Mouse (Mus musculus): ENCODE results near the gene Styxl1.
A peak's percentile ranks its signal among the peaks of the same experiment; 100 is the strongest.

The Styxl1 gene

DNA sequence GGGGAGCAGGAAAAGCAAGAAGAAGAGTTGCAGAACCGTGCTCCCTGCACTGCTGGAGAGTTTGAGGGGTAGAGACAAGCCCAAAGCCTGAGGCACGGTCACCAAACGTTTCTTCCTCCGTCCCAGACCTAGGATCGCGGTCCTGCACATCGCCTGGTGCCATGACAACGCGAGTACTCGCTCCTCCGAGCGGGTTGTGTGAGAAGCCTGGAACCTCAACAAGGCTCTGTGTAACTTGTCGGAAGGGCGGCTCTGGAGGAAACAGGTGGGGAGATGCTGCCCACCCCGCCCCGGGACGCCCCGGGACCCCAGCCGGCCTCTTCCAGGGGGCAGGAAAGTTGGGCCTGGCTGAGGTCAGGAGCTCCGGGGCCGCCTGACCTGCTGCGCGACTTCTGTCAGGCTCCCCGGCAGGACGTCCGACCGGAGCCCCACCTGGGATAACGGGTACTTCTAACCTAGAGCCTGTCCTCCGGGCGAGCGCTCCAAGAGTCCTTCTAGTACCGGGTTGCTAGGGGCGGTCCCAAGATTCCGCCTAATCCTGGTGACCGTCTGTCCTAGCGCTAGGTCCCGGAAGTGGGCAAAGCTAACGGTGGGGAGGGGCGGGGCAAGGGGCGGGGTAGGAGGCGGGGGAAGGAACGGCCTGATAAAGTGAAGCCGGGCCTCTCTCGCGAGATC is at the start of gene Styxl1:
TSS of gene Styxl1 (minus strand) at position 590 of the 675 bp plus-strand sequence.
- DNase-seq (ENCODE audit: low spot score in 2 of 2): peak; percentile 67 to 77

DNA sequence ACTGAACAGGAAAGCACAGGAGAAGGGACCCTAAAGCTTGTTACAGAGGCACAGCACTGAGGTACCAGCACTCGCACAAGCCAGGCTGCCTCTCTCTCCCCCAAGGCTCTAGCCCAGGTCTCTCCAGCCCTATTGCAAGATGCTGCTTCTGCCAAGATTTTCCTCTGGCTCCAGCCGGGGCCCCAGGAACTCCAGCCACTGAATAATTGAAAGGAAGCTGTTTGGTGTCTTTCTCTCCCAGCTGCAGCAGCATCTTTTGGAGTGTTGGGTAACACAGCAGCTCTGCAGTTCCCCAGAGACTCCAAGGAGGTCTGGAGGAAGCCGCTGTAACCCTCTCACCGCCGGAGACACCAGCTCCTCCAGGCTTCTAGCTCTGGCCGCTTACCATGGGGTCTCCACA is 48.0 kb upstream of the Styxl1 start:
- DNase-seq (ENCODE audit: low spot score in 2 of 2): no peak

DNA sequence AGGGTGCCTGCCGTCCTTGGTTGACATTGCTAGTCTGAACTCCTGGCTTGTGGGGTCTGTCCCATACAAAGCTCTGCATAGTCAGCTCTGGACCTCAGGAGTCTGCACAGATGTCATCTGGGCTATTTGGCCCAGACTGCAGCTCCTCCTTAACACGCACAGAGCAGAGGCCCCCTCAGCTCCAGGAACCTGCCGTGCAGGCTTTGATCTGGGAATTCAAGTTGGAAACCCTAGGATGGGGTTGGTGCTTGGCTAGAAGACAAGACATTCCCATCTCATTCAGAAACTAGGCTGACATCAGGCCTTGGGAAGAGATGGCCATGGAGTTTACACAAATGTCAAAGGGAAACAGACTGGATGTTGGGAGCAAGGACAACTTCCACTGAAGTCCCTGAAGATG is 46.3 kb upstream of the Styxl1 start:
- DNase-seq (ENCODE audit: low spot score in 2 of 2): no peak

DNA sequence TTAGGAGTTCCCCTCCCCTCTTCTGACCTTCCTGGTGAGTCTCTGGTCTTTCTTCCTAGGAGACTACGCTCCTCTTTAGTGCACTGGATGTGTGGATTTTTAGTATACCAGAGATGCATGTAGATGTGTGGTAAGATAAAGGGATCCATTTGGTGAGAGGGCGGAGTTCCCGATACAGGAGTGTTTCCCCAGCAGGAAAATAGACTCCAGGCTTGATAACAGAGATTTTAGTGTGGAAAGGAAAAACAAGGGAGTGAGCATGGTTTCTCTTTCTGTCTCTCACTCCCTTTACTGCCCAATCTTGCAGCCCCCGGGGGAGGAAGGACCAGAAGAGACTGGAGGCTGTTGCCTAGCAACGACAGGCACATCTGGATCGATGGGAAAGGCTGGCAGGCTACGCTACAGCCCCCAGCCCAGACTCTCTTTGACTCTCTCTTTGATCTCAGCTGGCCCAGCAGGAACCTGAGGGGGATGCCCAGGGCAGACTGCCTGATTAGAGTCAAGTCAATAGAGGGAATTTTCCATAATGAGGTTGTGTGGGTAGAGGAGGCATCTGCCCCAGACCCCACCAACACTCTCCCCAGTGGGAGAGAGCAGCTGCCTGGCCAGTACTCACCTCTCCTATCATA is 44.2 kb upstream of the Styxl1 start:
- DNase-seq (ENCODE audit: low spot score in 2 of 2): no peak

DNA sequence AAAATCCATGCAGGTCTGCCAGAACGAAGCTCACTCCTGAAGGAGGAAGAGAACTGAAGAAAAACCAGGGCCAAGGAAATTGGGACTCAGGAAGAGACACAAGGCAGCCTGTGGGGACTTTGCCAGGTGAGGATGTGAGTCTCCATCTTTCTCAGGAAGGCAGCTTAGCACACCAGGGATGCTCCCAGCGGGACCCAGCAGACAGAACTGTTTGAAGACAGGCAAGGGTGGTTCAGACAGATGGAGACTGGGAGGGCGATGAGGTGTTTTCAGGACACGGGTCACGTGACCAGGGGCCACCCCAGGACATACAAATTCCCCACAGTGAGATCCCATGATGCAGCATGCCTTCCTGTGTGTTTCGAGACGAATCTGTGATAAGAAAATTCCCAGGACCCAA is 40.3 kb upstream of the Styxl1 start:
- no peak for DNase-seq (ENCODE audit: low spot score in 2 of 2)

DNA sequence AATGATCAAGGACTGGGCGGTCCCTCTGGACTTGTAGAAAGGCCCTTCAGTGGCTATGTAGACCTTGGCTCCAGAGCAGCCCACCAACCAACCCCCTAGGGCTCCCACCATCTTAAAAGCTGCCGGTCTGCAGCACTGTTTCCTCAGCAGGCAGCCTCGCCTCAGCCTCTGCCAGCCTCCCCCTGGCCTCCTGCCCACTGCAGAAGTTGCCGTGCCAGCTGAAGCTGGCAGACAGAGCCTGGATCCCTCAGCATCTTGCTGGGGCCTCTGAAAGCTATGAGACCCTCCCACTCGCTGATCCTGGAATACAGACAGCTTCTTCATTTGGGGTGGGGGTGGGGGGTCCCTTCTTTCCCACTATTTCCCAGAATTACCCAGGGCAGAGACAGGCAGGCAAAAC is 34.8 kb upstream of the Styxl1 start:
- DNase-seq (ENCODE audit: low spot score in 2 of 2): no peak

DNA sequence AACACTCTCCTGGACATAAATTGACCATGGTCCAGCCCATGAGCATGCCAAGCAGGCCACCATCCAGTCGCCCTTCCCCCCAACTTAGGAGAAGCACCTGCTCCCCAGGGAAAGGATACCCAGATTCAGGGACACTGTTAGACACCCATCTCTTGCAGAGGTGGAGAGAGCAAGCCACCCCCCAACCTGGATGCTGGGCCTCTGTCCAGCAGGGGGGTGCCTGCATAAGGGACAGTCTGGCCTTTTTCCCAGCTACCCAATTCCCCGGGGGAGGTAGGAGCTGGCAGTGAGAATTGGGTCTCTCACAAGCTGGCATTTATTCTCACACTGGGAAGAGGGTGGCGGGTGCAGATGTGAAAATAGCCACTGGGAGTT is 29.1 kb upstream of the Styxl1 start:
- no peak for DNase-seq (ENCODE audit: low spot score in 2 of 2)

DNA sequence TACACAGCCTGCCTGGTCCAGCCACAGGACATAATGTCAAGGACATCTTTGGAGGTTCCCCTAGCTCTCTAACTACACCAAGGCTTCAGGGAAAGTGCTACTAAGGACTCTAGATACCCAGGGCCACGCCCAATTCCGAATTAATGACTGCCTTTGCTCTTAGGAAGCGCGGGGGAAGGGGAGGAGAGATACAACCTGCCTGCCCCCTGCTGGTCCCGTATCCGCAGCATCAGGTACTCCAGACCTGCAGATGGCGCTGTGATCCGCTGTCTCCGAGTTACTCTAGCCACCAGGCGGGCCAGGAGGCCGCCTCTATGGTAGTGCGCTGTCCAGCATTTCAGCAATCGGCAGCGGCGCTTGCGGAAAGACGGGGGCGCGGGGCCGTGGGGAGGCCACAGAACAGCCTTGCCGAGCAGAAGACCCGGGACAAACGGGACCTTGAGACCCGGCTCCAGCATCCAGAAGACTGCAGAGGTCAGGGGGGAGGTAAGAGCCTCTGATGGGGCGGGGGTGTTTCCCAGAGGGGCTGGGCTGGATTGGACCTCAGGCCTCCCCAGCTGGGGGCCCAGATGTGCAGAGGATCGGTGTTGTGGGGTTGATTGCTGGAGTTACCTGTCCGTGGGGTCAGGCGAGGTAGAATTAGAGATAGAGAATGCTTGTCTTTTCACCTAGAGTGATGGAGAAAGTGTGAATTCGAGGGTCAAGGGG is 28.5 kb upstream of the Styxl1 start, which contains the start of gene Srrm3:
TSS of gene Srrm3 (plus strand) at position 336 of the 708 bp plus-strand sequence.
- peak; percentile 85 to 92 for DNase-seq (ENCODE audit: low spot score in 2 of 2)

DNA sequence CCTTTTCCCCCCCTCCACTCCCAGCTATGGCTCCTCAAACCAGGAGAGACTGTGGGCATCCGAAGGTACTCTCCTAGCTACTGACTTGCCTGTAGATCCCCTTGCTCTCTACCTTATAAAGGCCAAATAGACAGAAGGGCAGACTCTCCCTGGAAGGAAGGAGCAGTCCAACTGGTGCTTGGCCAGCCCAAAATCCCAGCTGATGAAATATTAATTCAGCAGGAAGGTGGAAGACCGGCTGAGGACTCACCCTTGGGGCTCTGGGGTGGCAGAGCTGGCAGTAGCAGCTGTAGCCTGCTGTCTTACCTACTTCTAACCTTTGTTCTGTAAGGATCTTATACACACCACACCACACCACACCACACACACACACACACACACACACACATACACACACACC is 26.6 kb upstream of the Styxl1 start:
- DNase-seq (ENCODE audit: low spot score in 2 of 2): no peak

DNA sequence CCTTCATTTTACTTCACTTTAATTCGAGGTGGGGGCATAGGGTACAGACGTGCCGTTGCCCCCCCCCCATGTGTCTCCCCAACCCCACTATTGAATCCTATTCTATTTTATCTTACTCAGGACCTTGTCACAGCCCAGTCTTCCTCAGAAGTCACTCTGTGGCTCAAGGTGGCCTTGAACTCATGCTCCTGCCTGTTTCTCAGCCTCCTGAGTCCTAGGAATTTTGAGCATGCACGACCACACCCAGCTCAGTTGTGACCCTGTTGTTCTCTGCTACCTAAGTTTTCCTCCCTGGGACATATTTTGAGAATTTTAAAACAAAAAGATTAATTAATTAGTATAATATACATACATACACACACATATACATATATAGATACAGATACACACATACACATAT is 25.5 kb upstream of the Styxl1 start:
- DNase-seq (ENCODE audit: low spot score in 2 of 2): no peak

DNA sequence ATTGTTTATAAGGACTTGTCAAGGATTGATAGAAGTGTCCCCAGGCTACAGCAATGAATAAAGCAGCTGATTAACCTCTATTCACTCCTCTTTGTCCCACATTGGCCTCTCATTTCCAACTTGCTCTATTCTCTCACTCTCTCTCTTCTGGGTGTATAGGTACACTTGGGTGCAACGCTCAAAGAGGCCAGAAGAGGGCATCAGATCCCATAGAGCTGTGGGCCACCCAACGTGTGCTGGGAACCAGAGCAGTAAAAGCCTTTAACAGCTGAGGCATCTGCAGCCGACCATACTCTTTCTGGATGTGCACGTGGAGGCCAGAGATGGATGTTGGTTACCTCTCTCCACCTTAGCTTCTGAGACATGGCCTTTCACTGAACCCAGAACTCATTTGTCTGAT is 24.9 kb upstream of the Styxl1 start:
- DNase-seq (ENCODE audit: low spot score in 2 of 2): peak in 1 of 2 experiments; percentile 30

DNA sequence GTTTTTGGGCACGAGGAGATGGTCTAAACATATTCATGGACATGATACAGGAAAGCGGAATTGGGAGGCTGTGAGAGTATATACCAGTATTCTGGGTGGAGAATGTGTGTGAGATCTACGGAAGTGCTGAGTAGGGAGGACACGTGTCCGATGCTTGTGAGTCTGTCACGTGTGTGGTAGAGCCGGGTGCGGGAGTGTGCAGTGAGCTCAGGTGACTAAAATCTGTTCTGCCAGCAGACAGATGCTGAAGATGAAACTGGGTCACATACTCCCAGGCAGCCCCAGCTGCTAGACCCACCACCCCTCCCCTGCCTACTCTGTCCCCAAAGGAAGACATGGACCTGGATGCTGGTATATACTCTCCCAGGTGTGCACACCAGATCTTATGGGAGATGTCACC is 24.5 kb upstream of the Styxl1 start:
- DNase-seq (ENCODE audit: low spot score in 2 of 2): no peak

DNA sequence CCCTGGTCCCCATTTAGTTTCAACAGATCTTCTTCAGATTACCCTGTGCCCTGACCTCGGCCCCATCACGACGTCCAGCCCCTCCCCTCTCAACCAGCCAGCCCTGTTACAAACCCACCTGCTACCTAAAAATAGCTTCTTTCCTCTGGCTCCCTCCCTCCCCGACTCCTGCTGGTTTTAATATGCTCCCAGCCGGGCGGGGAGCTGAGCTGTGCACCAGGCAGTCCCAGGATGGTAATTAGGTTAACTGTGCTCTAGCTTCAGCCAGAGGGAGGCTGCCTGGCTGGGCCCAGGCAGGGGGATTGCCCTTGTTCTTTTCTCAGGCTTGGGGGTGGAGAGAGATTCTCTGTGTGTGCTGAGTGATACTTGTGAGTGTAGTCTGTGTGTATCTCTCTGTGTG is 22.7 kb upstream of the Styxl1 start:
- no peak for DNase-seq (ENCODE audit: low spot score in 2 of 2)

DNA sequence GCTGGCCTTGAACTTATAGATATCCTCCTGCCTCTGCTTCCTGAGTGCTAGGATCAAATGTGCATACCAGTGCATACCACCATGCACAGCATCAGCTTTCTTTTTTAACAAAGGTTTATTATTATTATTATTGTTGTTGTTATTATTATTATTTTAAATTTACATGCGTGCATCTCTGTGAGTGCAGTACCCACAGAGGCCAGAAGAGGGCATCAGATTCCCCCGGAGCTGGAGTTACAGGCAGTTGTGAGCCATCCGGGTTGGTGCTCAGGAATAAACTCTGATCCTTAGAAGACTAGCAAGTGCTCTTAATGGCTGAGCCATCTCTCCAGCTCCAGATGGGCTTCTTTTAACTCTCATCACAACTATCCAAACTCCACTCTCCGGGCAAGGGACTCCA is 21.6 kb upstream of the Styxl1 start:
- DNase-seq (ENCODE audit: low spot score in 2 of 2): peak in 1 of 2 experiments; percentile 43

DNA sequence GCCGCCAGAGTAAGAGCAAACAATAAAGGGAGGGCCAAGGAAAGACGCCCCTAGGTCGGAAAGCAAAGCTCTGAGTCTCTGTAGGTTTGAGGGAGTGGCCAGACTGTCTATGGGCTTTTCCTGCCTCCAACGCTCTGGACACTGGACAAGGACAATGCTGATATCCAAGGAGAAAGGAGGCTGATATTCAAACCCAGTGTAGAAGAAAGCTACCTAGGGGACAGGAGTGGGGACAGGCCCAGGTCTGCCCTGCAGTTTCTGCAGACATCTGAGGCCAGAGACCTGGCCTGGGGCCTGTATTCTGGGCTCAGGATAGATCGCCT is 16.6 kb upstream of the Styxl1 start:
- no peak for DNase-seq (ENCODE audit: low spot score in 2 of 2)

DNA sequence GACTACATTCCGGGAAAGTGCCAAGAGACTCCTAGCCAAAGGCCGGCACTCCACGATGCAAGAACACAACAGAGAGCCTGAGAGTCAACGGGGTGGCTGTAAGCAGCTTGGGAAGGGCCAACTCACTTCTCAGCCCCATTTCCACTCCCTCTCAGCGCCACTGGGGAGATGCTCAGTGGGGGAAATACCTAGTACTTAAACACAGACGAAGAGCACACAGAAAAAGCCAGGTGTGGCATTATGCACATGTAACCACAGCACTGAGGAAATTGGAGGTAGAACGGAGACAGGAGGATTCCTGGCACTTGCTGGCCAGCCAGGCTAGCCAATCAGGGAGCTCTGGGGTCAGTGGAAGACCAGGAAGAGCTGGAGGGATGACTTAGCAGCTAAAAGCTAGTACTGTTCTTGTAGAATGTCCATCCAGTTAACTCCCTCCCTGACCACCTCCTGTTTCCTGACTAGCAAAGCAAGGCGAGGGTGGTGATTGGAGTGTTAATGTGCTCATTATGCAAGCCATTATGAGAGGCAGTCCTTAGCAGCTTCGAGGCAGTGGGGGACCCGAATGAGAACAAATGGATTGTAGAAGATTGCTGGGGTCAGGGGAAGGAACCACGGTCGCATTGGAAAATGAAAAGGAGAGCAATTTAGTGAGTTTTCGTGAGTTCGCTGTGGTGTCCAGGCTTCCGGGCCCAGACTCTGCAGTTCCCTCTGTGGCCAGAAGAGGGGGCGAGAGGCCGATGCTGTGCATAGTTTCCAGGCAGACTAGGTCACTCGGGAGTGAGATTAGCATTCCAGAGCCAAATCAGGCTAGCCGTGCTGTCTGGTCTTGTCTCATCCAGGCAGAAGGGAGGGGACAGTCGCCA is 16.0 kb upstream of the Styxl1 start:
- peak; percentile 81 to 86 for DNase-seq (ENCODE audit: low spot score in 2 of 2)

DNA sequence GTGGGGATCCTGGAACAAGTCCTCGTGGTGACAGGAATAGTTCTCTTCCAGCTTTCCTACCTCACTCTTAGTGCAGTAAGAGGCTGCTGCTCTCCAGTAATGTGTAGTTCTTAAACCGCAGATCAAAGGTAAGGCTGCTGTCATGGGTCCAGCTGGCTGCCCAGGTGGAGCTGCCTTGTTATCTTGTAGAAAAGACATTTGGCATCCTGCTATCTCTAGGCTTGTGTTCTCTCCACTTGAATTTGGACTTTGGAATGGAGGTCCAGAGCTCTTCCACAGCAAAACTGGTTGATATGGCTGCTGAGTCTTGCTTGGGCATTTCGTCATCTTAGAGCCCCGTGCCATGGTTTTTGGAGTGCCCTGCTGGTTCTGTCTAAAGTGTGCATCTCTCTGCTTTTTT is 4.7 kb upstream of the Styxl1 start:
- no peak for DNase-seq (ENCODE audit: low spot score in 2 of 2)

DNA sequence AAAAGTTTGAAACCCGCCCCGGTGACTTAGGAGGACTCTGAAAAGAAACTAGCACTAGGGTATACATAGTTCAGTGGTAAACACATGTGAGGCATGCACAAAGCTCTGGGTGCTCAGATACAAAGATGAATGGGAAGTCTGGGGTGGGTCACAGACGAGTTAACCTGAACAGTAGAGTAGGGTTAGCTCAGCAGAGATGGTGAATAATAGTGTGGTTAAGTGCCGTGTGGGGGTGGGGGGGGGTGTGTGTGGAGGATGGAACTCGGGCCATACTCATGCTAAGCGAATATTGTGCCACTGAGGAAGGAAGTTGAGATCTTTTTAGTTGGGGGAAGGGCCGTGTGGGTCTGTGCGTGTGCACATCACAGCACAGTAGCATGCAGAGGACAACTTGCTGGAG is 2.1 kb upstream of the Styxl1 start:
- no peak for DNase-seq (ENCODE audit: low spot score in 2 of 2)

DNA sequence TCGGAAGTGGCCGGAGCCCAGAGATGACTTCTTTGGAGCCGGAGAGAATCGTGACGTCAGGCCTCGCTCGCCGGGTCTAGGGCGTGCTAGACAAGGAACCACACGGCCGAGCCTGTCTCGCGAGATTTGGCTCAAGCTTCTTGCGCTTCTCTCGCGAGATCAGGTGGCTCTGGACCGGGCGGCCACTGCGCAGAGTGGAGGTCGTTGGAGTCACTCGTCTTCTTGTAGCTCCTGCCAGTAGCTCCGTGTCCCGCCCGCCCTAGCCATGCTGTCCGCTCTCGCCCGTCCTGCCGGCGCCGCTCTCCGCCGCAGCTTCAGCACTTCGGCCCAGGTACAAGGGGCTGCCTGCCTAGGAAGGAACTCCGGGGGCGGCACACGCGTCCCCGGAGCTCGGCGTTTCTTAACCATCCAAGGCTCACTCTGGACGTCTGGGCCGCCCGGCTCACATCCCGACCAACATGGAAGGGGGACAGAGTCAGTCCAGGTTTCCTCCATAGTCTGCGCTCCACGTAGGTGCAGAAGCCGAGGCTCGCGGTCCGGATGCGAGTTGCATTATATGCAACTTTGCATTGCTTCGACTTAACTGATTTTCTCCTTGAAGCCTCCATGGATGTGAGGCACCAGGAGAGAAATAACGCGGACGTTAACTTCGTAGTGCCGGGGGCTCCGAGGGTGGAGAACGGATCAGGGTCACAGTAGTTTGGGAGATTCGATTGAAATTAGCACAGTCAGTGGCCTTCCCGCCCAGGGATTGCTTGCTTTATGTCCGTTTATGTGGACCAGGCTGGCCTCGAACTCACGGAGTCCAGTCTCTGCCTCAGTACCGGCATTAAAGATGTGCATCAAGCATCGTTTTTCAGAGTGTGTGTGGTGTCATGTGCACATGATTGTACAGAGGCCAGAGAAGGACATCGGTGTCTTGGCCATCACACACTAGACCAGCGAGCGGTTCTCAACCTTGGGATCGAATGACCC is 573 bp upstream of the Styxl1 start, which contains the start of gene Mdh2:
TSS of gene Mdh2 (plus strand) at position 10 of the 975 bp plus-strand sequence.
- DNase-seq (ENCODE audit: low spot score in 2 of 2): peak; percentile 95 to 100

DNA sequence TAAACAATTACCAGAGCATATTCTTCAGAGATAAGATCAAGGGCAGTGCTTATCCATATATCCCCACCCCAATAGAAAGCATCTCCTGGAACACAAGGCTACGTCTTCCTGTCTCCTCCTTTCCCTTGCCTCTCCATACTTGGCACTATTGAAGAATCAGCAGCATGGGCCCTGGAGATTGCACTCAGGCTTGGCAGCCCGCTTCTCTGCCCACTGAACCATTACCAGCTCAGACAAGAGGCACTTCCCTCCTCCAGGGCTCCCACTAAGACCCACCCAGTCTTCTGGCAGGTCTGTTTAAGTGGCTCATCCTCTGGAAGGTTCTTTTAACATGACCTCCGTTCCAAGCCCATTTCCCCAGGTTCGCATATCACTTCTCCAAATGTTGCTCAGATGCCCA is 1.6 kb downstream of the Styxl1 start:
- no peak for DNase-seq (ENCODE audit: low spot score in 2 of 2)

DNA sequence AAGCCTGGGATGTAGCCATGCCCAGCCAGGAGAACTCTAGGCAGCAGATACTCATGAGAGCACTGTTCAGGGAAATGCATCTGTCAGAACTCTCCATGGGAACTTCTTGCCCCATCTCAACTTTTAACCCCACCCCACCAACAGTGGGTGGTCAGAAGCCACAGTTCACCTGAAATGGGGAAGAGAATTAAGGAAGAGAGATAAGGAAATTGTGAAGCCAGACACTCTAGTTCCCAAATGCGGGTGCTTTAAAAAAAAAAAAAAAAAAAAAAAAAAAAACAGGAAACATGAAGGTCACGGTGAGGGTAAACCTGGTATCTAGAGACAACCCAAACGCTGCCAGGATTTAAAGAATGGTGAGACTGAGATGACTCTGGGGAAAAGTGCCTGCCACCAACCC is 5.7 kb downstream of the Styxl1 start:
- no peak for DNase-seq (ENCODE audit: low spot score in 2 of 2)

All from spleen, postnatal 10 days (tissue).